Mouse (Mus musculus) urinary bladder, postnatal 10 days (tissue): ENCODE measurements around the gene Sirt7.

Experiments used
- DNase-seq: peaks from one replicate; pipeline ENCODE4 v3.0.0; 2022; ENCODE audit warnings: low spot score

Gene Sirt7

DNA sequence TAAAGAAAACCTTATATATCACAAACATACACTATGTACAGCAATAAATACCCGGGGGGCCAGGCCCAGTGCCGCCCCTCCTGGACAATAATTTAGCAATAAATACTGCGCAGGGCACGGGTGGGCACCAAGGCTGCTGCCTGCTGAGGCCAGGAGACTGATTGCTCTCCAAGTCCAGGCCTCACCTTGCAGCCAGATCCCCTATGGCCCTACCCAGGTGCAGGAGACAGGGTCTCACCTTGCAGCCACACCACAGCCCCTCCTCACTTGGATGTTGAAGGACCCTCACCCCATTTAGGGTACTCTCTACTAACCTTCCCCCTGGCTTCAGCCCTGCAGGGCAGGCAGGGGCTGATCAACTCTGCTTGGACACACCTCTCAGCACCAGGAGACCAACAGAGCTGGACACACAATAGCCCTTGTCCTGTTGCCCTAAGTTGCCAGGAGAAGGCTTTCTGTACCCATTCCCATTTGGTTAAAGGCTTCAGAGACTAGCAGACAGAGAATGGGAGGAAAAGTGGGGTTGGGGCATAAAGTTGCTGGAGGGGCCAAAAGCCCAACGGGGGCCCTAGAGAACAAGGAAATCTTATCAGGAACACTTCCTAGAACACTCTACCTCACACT, at the start of gene Sirt7:
Gene Sirt7 (minus strand): TSS at position 89 of the 624 bp plus-strand sequence.
- no peak for DNase-seq

DNA sequence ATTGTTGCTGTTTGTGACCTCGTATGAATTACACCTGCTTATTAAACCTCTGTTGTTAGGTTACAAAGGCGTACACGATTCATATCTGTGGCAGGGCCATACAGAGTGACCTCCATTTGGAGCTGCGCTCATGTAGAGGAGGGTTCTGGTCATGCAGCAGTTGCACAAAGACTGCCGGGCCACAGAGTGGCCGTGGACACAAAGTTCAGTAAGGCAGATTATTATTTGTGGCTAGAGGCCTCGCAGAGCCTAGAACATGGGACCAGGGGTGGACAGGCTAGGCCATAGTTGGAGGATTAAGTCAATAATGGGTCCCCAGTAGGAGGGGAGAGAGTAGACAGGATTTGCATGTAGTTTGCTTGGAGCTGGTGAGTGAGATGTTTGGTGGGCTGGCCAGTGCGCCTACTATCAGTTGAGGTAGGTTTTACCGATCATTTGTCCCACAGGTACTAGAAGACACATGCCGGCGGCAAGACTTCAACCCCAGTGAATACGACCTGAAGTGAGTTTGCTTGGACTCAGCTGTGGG, 48.6 kb upstream of the Sirt7 start:
- DNase-seq: no peak

DNA sequence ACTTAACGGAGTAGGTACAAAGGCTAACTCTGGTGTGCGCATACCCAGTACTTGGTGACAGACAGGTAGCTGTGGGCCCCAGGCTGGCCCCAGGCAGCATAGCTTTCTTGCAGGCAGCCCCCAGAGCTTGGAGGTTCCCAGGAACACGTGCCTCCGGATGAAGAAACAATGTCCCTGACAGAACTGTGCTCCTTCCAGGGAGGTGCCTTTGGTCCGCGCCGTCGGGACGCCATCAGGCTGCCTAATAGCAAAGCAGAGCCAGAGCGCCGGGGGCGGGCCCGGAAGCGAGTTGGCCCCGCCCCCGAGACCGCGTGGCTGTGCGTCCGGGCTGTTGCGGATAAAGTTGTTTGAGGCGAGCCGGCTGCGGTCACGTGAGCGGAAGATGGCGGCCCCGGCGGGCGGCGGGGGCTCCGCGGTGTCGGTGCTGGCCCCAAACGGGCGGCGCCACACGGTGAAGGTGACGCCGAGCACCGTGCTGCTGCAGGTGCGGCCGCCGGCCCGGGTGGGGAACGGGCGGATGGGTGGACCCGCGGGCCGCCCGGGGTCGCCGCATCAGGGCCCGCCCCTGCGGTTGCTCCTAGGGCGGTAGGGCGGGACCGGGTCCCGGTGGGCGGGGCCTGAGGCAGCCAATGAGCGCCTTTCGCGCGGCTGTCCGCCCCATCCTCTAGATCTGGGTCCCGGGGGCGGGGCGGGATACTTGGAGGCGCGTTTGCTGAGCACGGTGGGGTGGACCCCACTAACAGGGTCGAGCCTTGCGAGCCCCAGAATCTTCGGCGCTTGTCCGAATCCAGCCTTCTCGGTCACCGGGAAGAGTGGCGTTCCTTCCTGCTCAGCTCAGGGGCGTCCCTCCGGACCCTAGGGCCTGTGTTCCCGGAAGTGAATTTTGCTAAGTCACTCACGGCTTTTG, 47.9 kb upstream of the Sirt7 start, which contains the start of gene Aspscr1:
Gene Aspscr1 (plus strand): TSS at position 287 of the 907 bp plus-strand sequence.
- DNase-seq: peak; percentile 82

DNA sequence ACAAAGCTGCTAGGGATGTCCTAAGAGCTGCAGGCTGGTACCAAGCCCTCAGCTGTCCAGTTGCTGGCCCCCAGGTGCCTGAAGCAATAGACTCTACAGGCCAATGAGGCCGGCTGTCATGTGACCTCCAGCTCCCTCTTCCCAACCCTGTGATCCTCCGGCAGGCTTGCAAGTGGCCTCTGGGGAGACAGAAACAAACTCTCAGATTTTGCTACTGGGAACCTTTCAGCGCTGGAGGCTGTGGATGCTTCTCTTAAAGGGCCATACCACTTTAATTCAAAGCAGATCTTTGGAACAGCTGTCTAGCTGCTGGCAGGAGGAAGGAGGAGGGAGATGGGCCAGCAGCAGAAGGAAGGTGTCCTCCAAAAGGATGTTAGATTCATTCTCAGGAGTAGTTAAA, 41.6 kb upstream of the Sirt7 start:
- DNase-seq: no peak

DNA sequence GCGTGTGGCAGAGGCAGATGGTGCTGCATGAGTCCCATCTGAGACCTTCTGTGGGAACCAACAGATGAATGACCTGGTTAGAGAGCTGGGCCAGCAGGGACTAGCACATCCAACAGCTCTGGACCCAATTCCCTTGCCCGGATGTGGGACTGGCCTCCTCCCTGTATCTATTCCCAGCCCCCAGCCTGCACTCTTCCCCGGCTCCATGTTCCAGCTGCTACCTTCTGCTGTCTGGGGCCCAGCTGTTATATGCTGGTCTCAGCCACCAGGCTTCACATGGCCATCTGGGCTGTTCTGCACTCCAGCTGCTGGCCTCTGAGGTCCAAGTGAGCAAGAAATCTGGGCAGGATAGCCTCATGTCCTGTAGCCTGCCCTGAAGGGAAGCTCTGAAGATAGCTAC, 40.4 kb upstream of the Sirt7 start:
- DNase-seq: no peak

DNA sequence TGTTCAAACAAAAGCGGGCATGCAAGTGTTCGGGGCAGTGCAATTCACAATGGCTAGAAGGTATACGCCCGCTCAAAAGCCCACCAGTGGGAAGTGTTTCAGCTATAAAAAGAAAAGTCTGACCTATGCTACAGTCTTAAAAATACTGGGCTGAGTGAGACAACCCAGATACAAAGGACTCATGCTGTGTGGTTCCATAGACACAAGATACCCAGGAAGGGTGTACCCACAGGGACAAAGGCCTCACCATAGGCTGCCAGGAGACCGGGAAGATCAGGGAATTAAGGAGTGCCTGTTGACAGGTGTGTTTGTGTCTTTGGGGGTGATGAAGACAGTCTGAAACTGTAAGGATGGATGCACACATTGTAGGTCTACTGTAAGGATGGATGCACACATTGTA, 38.7 kb upstream of the Sirt7 start:
- DNase-seq: no peak

DNA sequence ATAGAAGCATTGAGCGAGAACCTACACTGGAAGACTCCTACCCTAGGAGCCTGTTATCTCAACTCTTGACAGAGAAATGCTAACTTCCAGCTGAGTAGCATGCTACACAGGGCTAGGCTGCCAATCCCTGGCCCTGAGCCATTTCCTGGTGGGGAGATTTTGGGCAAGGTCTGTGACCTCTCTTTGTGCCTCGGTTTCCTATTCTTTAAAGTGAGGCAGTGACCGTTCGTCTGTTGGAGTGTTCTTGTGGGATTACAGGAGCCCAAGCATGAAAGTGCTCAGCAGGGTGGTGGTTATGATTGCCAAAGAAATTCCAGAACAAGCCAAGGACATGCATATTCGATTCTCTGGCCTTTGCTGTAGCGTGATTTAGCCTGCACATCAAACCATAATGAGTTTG, 37.7 kb upstream of the Sirt7 start:
- DNase-seq: no peak

DNA sequence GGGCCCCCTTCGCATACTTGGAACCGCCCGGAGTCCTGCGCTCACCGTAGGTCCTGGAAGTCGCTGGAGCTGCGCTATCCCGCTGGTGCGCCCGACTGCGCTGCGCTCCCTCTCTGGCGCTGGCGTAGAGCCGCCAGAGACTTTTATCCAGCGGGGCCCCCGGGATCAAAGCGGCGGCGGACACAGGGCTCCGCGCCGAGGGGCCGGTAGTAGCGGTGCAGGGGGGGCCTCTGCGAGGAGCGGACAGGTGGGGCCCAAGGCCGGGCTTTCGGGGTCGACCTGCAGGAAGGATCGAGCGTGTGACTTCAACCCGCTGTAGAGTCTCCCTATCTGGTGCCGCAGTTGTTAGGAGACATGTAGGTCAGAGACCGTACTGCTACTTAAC, 36.0 kb upstream of the Sirt7 start, which contains the start of gene Notum:
Gene Notum (minus strand): TSS at position 100 of the 385 bp plus-strand sequence.
- no peak for DNase-seq

DNA sequence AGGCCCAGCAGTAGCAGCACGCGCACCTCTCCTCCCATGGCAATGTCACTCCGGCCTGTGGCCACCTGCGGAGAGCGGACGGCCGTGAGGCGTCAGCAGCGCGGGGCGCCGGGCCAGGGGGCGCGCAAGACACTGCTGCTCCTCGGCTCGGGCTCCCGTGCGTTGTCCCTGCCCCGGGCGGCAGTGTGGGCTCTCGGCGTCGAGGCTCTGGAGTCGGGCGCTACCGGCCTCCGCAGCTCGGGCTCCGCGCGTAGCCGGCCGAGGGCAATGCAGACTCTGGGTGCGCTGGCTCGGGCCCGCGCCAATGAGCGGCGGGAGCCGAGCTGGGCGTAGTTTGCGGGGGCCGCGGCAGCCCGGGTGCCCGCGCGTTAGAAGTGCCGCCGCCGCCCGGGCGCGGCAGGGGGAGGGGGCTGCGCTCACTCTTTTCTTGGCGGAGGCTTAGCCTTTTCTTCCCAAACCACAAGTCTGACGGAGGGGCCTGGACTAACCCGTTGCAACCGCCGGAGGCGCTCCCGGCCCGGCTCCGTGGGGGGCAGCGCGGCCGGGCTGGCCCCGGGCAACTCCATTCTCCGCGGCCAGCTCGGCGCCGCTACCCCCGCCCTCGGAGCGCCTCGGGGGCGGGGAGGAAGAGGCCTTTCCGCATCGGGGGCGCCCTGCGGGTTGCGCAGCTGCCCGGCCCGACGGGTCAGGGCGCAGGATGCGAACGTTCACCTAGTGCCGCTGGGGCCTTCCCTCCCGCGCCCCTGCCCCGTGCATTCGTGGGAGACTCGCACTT, 35.4 kb upstream of the Sirt7 start:
- DNase-seq: no peak

DNA sequence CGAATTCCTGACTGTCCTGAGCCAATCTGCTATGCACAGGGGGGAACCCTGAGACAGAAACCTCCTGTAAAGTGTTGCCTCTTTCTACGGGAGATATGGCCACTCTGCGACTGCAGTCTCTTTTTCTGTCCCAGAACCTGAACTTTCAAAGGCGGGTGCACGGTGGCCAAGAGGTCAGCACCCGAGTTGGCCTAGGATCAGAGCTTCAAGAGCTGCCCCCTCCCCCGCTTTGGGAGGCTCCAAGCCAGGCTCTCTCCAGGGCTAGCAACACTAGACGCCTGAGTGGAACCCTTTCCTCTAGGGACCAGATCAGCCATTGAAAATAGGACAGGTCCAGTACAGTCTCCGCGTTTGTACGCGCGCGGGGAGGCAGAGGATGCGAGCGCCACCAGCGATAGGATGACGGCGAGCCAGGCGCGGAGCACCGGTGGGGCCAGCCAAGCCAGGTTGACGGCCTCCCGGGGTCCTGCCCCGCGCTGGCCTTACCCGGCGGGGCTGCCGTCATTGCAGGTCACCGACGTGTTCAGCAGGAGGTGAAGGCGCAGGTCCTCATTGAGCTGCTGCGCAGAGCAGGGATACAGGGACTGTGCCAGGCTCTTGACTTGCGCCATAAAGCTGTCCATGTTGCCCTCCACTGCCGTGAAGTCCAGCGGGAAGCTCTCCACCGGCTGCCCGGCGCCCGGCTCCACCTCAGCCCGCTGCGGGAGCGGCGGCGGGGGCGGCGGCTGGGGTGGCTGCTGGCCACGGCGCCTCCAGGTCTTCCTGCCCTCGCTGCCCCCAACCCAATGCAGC, 34.7 kb upstream of the Sirt7 start:
- DNase-seq: no peak

DNA sequence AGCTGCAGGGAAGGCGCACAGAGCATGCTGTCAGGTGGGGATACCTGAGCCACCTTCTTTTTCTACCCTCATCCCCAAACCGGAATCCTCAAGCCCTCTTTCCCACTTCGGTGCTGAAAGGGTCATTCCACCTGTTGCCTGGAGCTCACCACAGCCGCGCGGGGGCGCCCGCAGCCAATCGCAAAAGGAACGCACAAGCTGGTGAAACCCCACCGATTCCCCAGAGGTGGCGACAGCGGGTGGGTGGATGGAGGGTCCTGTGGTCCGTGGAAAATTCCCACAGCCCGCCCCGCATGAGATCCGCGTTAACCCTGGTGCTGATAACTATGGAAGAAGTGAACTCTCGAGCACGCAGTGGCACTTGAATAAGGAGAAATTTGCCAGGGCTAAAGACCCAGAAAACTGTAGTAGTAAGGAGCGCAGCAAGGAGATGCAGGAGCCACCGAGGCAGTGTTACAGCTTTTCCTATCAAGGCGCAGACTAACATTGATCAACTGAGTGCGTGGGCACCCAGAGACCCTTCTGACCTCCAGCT, 33.9 kb upstream of the Sirt7 start:
- no peak for DNase-seq

DNA sequence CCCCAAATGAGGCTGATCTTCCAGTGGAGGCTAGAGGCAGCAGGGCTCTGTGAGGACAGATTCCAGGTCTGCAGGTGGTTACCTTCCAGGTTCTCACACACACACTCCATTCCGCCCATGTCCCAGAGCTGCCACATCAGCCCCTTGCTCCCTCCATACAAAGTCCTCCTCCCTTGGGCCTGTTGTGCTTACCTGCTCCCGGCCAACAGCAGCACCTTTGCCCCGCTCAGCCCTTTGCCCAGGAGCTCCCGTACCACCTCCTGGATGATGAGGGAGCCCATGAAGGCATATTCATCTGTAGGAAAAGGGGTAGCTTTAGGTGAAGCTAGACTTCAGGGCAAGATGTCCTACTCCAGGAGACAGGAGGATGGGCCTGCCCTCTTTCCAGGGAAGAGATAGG, 32.3 kb upstream of the Sirt7 start:
- DNase-seq: no peak

DNA sequence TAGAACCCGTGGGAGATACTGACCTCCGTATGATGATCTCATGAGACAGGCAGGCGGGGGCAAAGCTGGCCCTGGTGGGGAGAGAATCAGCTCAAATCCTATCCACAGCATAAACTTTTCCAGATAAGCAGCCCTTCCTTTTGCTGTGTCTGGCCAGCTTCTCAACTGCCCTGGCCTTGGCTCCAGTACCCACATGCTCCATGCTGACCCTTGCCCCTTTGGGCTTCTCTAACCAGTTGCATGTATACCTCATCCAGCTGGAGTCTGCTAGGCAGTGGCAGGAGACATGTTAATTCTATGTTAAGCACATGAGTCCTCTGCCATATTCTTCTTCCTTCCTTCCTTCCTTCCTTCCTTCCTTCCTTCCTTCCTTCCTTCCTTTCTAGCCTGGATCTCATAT, 29.7 kb upstream of the Sirt7 start:
- DNase-seq: no peak

DNA sequence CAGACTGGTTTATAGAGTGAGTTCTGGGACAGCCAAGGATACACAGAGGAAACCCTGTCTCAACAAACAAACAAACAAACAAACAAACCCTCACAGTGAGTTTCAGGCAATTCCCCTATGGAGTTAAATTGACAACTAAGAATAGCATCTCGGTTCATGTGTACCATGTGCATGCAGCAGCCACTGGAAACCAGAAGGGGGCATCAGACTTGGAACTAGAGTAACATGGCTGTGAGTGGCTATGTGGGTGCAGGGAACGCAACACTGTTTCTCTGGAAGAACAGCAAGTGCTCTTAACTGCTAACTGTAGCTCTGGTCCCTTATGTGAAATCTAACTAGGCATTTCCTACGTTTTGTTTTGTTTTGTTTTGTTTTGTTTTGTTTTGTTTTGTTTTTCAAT, 26.8 kb upstream of the Sirt7 start:
- DNase-seq: no peak

DNA sequence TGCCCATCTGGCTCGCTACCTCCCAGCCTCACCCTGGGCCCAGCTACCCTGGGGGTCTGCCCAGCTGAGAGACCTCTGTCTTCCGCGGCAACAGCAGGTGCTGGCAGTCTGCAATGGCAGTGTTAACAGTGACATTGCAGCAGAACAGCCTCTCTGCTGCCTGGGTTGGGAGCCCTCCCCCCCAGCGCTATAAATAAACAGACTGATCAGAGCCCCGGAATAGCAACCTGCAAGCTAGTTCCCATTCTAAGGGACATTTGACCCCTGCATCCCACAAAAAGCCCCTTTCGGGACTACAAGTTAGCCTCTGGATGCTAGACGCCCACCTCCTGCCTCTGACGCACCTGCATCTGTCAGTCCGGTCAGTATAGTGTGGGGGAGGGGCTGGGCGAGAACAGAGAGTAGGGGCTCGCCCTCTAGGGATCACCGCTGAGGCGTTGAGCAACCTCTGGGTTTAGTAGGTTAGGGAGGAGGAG, 23.0 kb upstream of the Sirt7 start, which contains the start of gene Myadml2:
Gene Myadml2 (minus strand): TSS at position 158 of the 476 bp plus-strand sequence.
- DNase-seq: no peak

DNA sequence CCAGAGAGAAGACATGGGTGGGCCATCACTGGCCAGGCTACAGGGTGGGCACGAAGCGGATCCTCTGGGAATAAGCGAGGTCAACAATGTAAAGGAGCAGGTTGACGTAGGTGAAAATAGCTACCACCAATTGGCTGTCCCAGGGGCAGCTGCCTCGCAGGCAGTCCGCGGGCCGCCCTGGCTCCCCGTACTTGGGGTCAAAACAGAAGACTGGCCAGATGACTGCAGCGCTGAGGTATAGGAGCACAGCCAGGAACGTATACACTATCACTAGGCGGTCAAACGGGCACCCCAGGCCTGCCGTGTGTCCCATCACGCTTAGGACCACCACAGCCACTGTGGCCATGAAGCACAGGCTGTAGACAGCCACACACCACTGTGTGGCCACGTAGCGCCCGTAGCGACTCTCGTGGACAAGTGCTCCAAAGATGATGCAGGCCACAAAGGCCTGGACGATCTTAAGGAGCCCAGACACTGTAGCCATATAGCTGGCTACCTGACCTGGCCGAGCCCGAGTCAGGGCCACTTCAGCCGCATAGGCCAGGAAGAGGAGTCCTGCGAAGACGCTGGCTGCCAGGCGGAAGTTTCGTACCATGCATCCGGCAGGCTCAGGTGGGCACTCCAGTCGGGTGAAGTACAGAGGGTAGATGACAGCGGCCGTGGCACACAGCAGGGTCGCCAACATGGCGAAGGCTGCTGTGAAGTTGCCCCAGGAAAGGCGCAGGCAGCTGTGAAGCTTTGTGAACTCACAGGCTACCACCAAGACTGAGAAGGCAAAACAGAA, 22.2 kb upstream of the Sirt7 start:
- DNase-seq: no peak

DNA sequence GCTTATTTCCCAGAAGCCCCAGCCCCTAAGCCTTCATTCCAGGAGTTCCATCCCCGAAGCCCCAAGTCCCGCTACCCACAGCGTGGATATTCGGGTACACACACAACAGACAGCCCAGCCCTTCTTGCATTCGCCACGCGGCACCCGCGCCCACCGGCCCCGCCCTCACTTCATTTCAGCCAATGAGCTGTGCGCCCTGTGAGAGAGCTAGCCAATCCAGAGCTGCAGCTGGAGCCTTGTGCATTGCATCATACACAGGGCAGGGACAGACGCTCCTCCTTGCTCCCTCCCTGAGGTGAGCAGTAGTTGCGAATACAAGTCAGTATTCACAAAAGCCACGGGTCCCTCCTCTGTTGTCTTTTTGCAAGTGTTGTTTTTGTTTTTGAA, 18.6 kb upstream of the Sirt7 start, which contains the start of gene Pycr1:
Gene Pycr1 (minus strand): TSS at position 169 of the 387 bp plus-strand sequence.
- peak; percentile 77 for DNase-seq

DNA sequence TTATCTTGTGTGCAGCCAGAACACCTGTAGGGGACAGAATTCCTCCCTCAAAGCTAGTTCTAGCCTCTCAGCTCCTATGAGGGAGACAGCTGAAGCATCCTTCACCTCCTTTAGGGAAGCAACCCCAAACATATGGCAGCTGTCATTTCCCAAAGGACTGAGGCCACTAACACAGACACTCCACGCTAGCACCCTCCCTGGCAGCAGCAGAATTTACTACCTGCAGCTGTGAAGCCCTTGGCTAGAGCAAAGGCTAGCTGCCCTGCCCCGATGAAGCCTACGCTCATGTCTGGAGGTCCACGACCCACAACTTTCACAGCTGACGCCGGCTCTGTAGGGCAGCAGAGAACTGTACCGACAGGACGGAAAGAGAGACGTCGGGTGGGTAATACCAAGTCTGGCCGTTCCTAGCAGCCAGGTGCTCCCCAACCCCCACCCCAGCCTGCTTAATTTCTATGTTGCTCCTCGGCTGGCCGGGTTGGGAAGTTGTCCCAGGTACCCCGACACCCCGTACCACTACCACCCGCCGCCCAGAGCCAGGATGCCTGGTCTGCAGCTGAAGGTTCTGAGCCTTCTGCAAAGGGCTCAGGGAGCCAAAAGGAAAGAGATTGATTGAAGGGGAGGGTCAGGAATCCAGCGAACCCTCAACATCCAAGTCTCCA, 18.0 kb upstream of the Sirt7 start:
- DNase-seq: no peak

DNA sequence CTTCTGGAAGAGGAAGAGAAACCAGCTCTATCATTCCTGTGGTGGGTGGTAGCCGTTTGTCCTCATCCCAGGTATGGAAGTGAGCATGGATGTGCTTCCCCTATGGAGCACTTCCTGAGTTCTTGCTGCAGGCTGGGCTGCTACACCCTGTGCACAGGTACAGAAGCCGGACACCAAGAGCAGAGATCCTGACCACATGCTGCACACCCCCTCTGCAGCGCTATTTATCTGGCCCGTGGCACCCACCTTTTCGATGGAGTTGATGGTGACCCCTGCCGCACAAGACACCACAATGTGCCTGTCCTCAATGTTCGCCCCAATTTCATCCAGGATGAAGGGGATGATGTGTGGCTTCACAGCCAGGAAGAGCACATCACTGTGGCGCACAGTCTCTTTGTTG, 16.8 kb upstream of the Sirt7 start:
- DNase-seq: no peak

DNA sequence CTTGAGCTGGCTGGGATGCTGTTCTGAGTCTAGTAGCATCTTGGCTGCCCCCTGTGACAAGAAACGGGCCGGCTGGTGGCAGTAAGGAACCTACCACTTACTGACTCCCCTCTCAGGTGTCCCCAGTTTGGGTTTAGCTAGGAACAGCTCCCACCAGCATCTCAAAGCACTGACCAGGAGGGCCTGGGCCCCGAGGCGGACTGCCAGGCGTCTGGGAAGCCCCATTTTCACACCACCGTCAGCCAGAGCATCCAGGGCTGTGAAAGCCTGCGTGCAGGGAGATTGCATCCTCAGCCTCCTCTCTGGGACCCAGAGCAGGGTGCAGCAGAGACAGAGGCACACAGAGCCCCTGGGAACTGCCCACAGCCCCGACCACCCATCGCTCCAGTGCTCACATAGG, 16.2 kb upstream of the Sirt7 start:
- DNase-seq: no peak
